Comparison of ENCODE assay signal across 27 mouse cellular contexts in genomic region chr1:84866706-84867230, GRCm38 (mm10). TPM values are rescaled to one million over a fixed set of nuclear protein-coding genes. Genes with fewer than 3 reads are reported as not detected.
A peak's percentile ranks its signal among the peaks of the same experiment; 100 is the strongest.
DNase-seq lines count a peak whose midpoint lies in the region; ATAC-seq and TF ChIP-seq lines count a peak whose summit lies in the region.
"Had no signal": no experiment of that assay in that cellular context is flagged by ENCODE, and none has a peak within 500 bp of the region (broad histone marks: within the 10 kb centered on the region; RNA-seq: fewer than 3 reads in every experiment).

No protein-coding gene starts in this region.

- H3K4me1 ChIP-seq in kidney, adult 2 months (ENCODE audit: control insufficient read depth, insufficient read depth, low read length), result peaks cover 21% of the 10 kb centered on the region; the same call in 1 of the 2 replicates
- peaks cover 21% of the 10 kb centered on the region in 2 experiments for H3K4me1 ChIP-seq in ES-E14 (ENCODE audit: control insufficient read depth in 2 of 2, insufficient read depth in 2 of 2, low read length in 2 of 2, poor library complexity in 1 of 2)
- H3K4me1 ChIP-seq in forebrain, embryonic 15.5 days, result no peaks in the 10 kb centered on the region
- H3K4me1 ChIP-seq: hindbrain, embryonic 12.5 days; limb, embryonic 15.5 days; neural tube, embryonic 15.5 days had no signal

- H3K27ac ChIP-seq in kidney, adult 2 months (ENCODE audit: insufficient read depth, low read depth, low read length), result peak overlapping the region; percentile 15; the same call in 1 of the 2 replicates
- peak overlapping the region; percentile 87 for H3K27ac ChIP-seq in ES-E14 (ENCODE audit: insufficient read depth, low read depth, low read length, poor library complexity, severe bottlenecking)
- H3K27ac ChIP-seq in forebrain, embryonic 15.5 days (replicated peaks), result no peak overlapping the region
- H3K27ac ChIP-seq: hindbrain, embryonic 12.5 days; hindbrain, postnatal 0 days; limb, embryonic 10.5 days; limb, embryonic 15.5 days; liver, embryonic 15.5 days; neural tube, embryonic 15.5 days had no signal

- 92% methylated on average over 3 of the region's 3 CpGs for WGBS in kidney, adult 2 months
- WGBS in forebrain, embryonic 15.5 days, result 95% methylated on average over 3 of the region's 3 CpGs

- H3K36me3 ChIP-seq in kidney, adult 2 months (ENCODE audit: control insufficient read depth, insufficient read depth, low read length), result no peaks in the 10 kb centered on the region
- H3K36me3 ChIP-seq in ES-E14 (ENCODE audit: control insufficient read depth, insufficient read depth, low read length, poor library complexity, severe bottlenecking), result no peaks in the 10 kb centered on the region
- no peaks in the 10 kb centered on the region for H3K36me3 ChIP-seq in forebrain, embryonic 15.5 days
- H3K36me3 ChIP-seq: G1E; hindbrain, embryonic 12.5 days; limb, embryonic 10.5 days; limb, embryonic 15.5 days; liver, embryonic 15.5 days; neural tube, embryonic 15.5 days had no signal

- ATAC-seq in megakaryocyte progenitor cell, adult 5-6 weeks (replicated peaks; ENCODE audit: poor library complexity), result peak; percentile 57; the same call in 1 of the 2 replicates
- no peak for ATAC-seq in forebrain, embryonic 15.5 days (replicated peaks)
- ATAC-seq: forebrain, embryonic 14.5 days; hindbrain, postnatal 0 days had no signal

- H3K27me3 ChIP-seq in kidney, adult 2 months (replicated peaks; ENCODE audit: control insufficient read depth, insufficient read depth, low read length), result no peaks in the 10 kb centered on the region
- no peaks in the 10 kb centered on the region for H3K27me3 ChIP-seq in forebrain, embryonic 15.5 days
- H3K27me3 ChIP-seq: hindbrain, embryonic 12.5 days; limb, embryonic 15.5 days; liver, embryonic 15.5 days; neural tube, embryonic 15.5 days had no signal

- no peak overlapping the region for H3K4me2 ChIP-seq in forebrain, embryonic 15.5 days (replicated peaks)
- H3K4me2 ChIP-seq: heart, embryonic 11.5 days; hindbrain, embryonic 12.5 days; limb, embryonic 15.5 days; liver, embryonic 15.5 days; lung, embryonic 14.5 days; neural tube, embryonic 15.5 days had no signal

- no peak for DNase-seq in kidney, adult 2 months
- DNase-seq in kidney, adult 11 months, result no peak
- DNase-seq in 416B (ENCODE audit: low read depth), result peak; percentile 21
- no peak for DNase-seq in ES-E14 (ENCODE audit: low read depth, low spot score)
- DNase-seq in urinary bladder, postnatal 36 days (ENCODE audit: low spot score in 2 of 2), result no peak
- DNase-seq: adrenal gland, adult 2 months; adrenal gland, postnatal 36 days; gastrocnemius, postnatal 25 days; heart, adult 11 months; heart, postnatal 36 days; layer of hippocampus, postnatal 36 days; lung, embryonic 14.5 days; lung, postnatal 14 days; midbrain, embryonic 14.5 days; right cerebral cortex, postnatal 25 days; thymus, postnatal 14 days had no signal

- no peak for TF ChIP-seq POLR2A in kidney, adult 2 months (IDR thresholded peaks at IDR 0.05; ENCODE audit: low read depth, low read length)

- H3K4me3 ChIP-seq in kidney, adult 2 months (ENCODE audit: insufficient read depth, low read depth, low read length), result no peak overlapping the region
- H3K4me3 ChIP-seq in ES-E14 (ENCODE audit: insufficient read depth in 1 of 2, low read depth in 1 of 2, low read length in 2 of 2, poor library complexity in 1 of 2, severe bottlenecking in 1 of 2), result no peak overlapping the region
- no peak overlapping the region for H3K4me3 ChIP-seq in forebrain, embryonic 15.5 days
- H3K4me3 ChIP-seq: hindbrain, embryonic 12.5 days; limb, embryonic 10.5 days; limb, embryonic 15.5 days; liver, embryonic 15.5 days; neural tube, embryonic 15.5 days had no signal

- peak; percentile 23; the same call in 1 of the 2 replicates for TF ChIP-seq CTCF in kidney, adult 2 months (conservative IDR thresholded peaks at IDR 0.05; ENCODE audit: insufficient read depth, insufficient read length, low read depth, low read length)

- in situ Hi-C loops in ES-E14 (cut with MboI; ENCODE audit: low sequenced_read_pairs in 2 of 2, unreplicated experiment in 2 of 2), result no loop called here

- peak overlapping the region; percentile 32; the same call in 1 of the 2 replicates for H3K9ac ChIP-seq in ES-E14 (ENCODE audit: insufficient read depth, low read depth, low read length, poor library complexity, severe bottlenecking)
- H3K9ac ChIP-seq in forebrain, embryonic 15.5 days (replicated peaks), result no peak overlapping the region
- H3K9ac ChIP-seq: hindbrain, embryonic 12.5 days; limb, embryonic 15.5 days; liver, embryonic 15.5 days; lung, embryonic 14.5 days; neural tube, embryonic 15.5 days had no signal

- no peaks in the 10 kb centered on the region for H3K9me3 ChIP-seq in ES-E14 (ENCODE audit: control insufficient read depth, insufficient read depth, low read depth, low read length)
- H3K9me3 ChIP-seq in forebrain, embryonic 15.5 days, result no peaks in the 10 kb centered on the region
- H3K9me3 ChIP-seq: G1E; hindbrain, embryonic 12.5 days; limb, embryonic 10.5 days; limb, embryonic 15.5 days; liver, embryonic 15.5 days; neural tube, embryonic 15.5 days had no signal

TF ChIP-seq in ES-E14, 5 proteins besides CTCF, POLR2A, EP300 and RAD21:
- TF ChIP-seq ZC3H11A (IDR thresholded peaks at IDR 0.05; ENCODE audit: borderline replicate concordance, low read depth, low read length) (peak; percentile 40; the same call in 1 of the 2 replicates), ZNF384 (IDR thresholded peaks at IDR 0.05; ENCODE audit: low read depth, low read length) (no peak), MAFK (IDR thresholded peaks at IDR 0.05; ENCODE audit: insufficient read depth, low read depth, low read length) (no peak)

RNA-seq across cellular contexts. Expression of gene Trip12, which starts 26.5 kb away (rescaled TPM):
- polyA plus RNA-seq in kidney, adult 2 months (2012; rRNA removed), result 26.6 and 35.7 TPM in 2 replicates
- 368 and 425 TPM in 2 replicates for total RNA-seq in ES-E14 (2012; rRNA removed)
- 100 and 112 TPM in 2 replicates for total RNA-seq in megakaryocyte progenitor cell, adult 5-6 weeks (2015)
- 189 and 250 TPM in 2 replicates for total RNA-seq in megakaryocyte progenitor cell, adult 5-6 weeks (2017)
- 53.8 and 55.5 TPM in 2 replicates for polyA plus RNA-seq in forebrain, embryonic 15.5 days (2015; fragmentation: Nextera tagmentation; extraction: Ambion mirVana)

RNA-seq across cellular contexts. Expression of gene Fbxo36, which starts 27.1 kb away (rescaled TPM):
- polyA plus RNA-seq in kidney, adult 2 months (2012; rRNA removed), result 28.7 and 32.3 TPM in 2 replicates
- total RNA-seq in ES-E14 (2012; rRNA removed), result 3.1 and 4.3 TPM in 2 replicates
- total RNA-seq in megakaryocyte progenitor cell, adult 5-6 weeks (2015), result 4.8 and 9.0 TPM in 2 replicates
- total RNA-seq in megakaryocyte progenitor cell, adult 5-6 weeks (2017), result 0.84 and 2.0 TPM in 2 replicates
- polyA plus RNA-seq in forebrain, embryonic 15.5 days (2015; fragmentation: Nextera tagmentation; extraction: Ambion mirVana), result 4.4 and 6.5 TPM in 2 replicates
